ENCODE assay signal across 37 mouse cellular contexts in genomic region chr16:10762569-10763180, GRCm38 (mm10). TPM values are rescaled to one million over a fixed set of nuclear protein-coding genes. Genes with fewer than 3 reads are reported as not detected.
"Had no signal": no experiment of that assay in that cellular context is flagged by ENCODE, and none has a peak within 500 bp of the region (broad histone marks: within the 10 kb centered on the region; RNA-seq: fewer than 3 reads in every experiment).

No protein-coding gene starts in this region.

- H3K27ac ChIP-seq: gastrocnemius, adult 2 months; heart, adult 2 months; heart, embryonic 10.5 days; hindbrain, embryonic 10.5 days; hindbrain, embryonic 12.5 days; hindbrain, embryonic 14.5 days; intestine, embryonic 15.5 days; kidney, embryonic 15.5 days; kidney, postnatal 0 days; layer of hippocampus, adult 2 months; left cerebral cortex, adult 2 months; limb, embryonic 13.5 days; limb, embryonic 15.5 days had no signal

- H3K4me1 ChIP-seq: limb, embryonic 13.5 days had no signal

- H3K4me2 ChIP-seq: heart, embryonic 12.5 days; hindbrain, embryonic 12.5 days; hindbrain, embryonic 14.5 days; intestine, embryonic 15.5 days; kidney, embryonic 15.5 days; limb, embryonic 13.5 days; limb, embryonic 15.5 days had no signal

- DNase-seq: gastrocnemius, adult 2 months; gastrocnemius, postnatal 10 days; gastrocnemius, postnatal 25 days; heart, postnatal 4 days; kidney, adult 18-20 months; kidney, adult 9 months; kidney, postnatal 36 days; left cerebral cortex, postnatal 4 days had no signal

- H3K9ac ChIP-seq: heart, embryonic 12.5 days; hindbrain, embryonic 12.5 days; hindbrain, embryonic 14.5 days; intestine, embryonic 15.5 days; kidney, embryonic 15.5 days; limb, embryonic 13.5 days; limb, embryonic 15.5 days had no signal

- ATAC-seq: forebrain, embryonic 16.5 days; hindbrain, embryonic 16.5 days; inflammation-experienced regulatory T-cells, adult 6 months; intestine, embryonic 15.5 days; intestine, postnatal 0 days had no signal

- H3K9me3 ChIP-seq: heart, embryonic 10.5 days; heart, embryonic 12.5 days; hindbrain, embryonic 10.5 days; hindbrain, embryonic 12.5 days; intestine, embryonic 15.5 days; kidney, embryonic 15.5 days; limb, embryonic 13.5 days; limb, embryonic 15.5 days had no signal

- H3K4me3 ChIP-seq: gastrocnemius, adult 2 months; heart, adult 2 months; heart, embryonic 10.5 days; heart, embryonic 12.5 days; hindbrain, embryonic 10.5 days; hindbrain, embryonic 12.5 days; intestine, embryonic 15.5 days; kidney, embryonic 15.5 days; layer of hippocampus, adult 2 months; left cerebral cortex, adult 2 months; limb, embryonic 13.5 days; limb, embryonic 15.5 days had no signal

- H3K36me3 ChIP-seq: heart, embryonic 10.5 days; heart, embryonic 12.5 days; hindbrain, embryonic 10.5 days; hindbrain, embryonic 12.5 days; intestine, embryonic 15.5 days; kidney, embryonic 15.5 days; limb, embryonic 13.5 days; limb, embryonic 15.5 days had no signal

- H3K27me3 ChIP-seq: hindbrain, embryonic 12.5 days; kidney, embryonic 15.5 days; limb, embryonic 13.5 days; limb, embryonic 15.5 days had no signal

RNA-seq across cellular contexts. Expression of gene Tnp2, which starts 25.8 kb away (rescaled TPM):
- total RNA-seq: gastrocnemius, adult 2 months; gastrocnemius, postnatal 10 days; gastrocnemius, postnatal 25 days; gastrocnemius, postnatal 4 days; granulocyte monocyte progenitor cell, adult 5-6 weeks; heart, adult 2 months; heart, postnatal 10 days; heart, postnatal 25 days; heart, postnatal 4 days; layer of hippocampus, adult 2 months; layer of hippocampus, postnatal 10 days; layer of hippocampus, postnatal 25 days; left cerebral cortex, adult 2 months; left cerebral cortex, postnatal 25 days; left cerebral cortex, postnatal 4 days; liver, adult 2 months had no signal
- polyA plus RNA-seq: forebrain, embryonic 16.5 days; frontal cortex, adult 2 months; heart, embryonic 10.5 days; heart, embryonic 12.5 days; heart, embryonic 14.5 days; hindbrain, embryonic 10.5 days; hindbrain, embryonic 12.5 days; hindbrain, embryonic 14.5 days; intestine, embryonic 15.5 days; intestine, postnatal 0 days; kidney, embryonic 15.5 days; kidney, postnatal 0 days; limb, embryonic 11.5 days; limb, embryonic 13.5 days; limb, embryonic 15.5 days; liver, adult 2 months had no signal

RNA-seq across cellular contexts. Expression of gene Prm3, which starts 28.0 kb away (rescaled TPM):
- total RNA-seq: gastrocnemius, adult 2 months; gastrocnemius, postnatal 10 days; gastrocnemius, postnatal 25 days; gastrocnemius, postnatal 4 days; granulocyte monocyte progenitor cell, adult 5-6 weeks; heart, adult 2 months; heart, postnatal 10 days; heart, postnatal 25 days; heart, postnatal 4 days; layer of hippocampus, adult 2 months; layer of hippocampus, postnatal 10 days; layer of hippocampus, postnatal 25 days; left cerebral cortex, adult 2 months; left cerebral cortex, postnatal 25 days; left cerebral cortex, postnatal 4 days; liver, adult 2 months had no signal
- polyA plus RNA-seq: forebrain, embryonic 16.5 days; frontal cortex, adult 2 months; heart, embryonic 10.5 days; heart, embryonic 12.5 days; heart, embryonic 14.5 days; heart, embryonic 16.5 days; hindbrain, embryonic 10.5 days; hindbrain, embryonic 12.5 days; hindbrain, embryonic 14.5 days; hindbrain, embryonic 16.5 days; inflammation-experienced regulatory T-cells, adult 6 months; intestine, embryonic 15.5 days; intestine, postnatal 0 days; kidney, embryonic 15.5 days; kidney, postnatal 0 days; limb, embryonic 11.5 days; limb, embryonic 13.5 days; limb, embryonic 15.5 days; liver, adult 2 months had no signal

RNA-seq across cellular contexts. Expression of gene Prm2, which starts 33.3 kb away (rescaled TPM):
- total RNA-seq: gastrocnemius, adult 2 months; gastrocnemius, postnatal 10 days; gastrocnemius, postnatal 25 days; gastrocnemius, postnatal 4 days; granulocyte monocyte progenitor cell, adult 5-6 weeks; heart, adult 2 months; heart, postnatal 10 days; heart, postnatal 25 days; heart, postnatal 4 days; layer of hippocampus, adult 2 months; layer of hippocampus, postnatal 10 days; layer of hippocampus, postnatal 25 days; left cerebral cortex, adult 2 months; left cerebral cortex, postnatal 25 days; left cerebral cortex, postnatal 4 days; liver, adult 2 months had no signal
- polyA plus RNA-seq: forebrain, embryonic 16.5 days; frontal cortex, adult 2 months; heart, embryonic 10.5 days; heart, embryonic 12.5 days; heart, embryonic 14.5 days; heart, embryonic 16.5 days; hindbrain, embryonic 10.5 days; hindbrain, embryonic 12.5 days; hindbrain, embryonic 14.5 days; hindbrain, embryonic 16.5 days; inflammation-experienced regulatory T-cells, adult 6 months; intestine, embryonic 15.5 days; intestine, postnatal 0 days; kidney, embryonic 15.5 days; kidney, postnatal 0 days; limb, embryonic 11.5 days; limb, embryonic 13.5 days; limb, embryonic 15.5 days; liver, adult 2 months had no signal

RNA-seq across cellular contexts. Expression of gene Prm1, which starts 43.0 kb away (rescaled TPM):
- total RNA-seq: gastrocnemius, adult 2 months; gastrocnemius, postnatal 10 days; gastrocnemius, postnatal 25 days; gastrocnemius, postnatal 4 days; granulocyte monocyte progenitor cell, adult 5-6 weeks; heart, adult 2 months; heart, postnatal 10 days; heart, postnatal 25 days; heart, postnatal 4 days; layer of hippocampus, adult 2 months; layer of hippocampus, postnatal 10 days; layer of hippocampus, postnatal 25 days; left cerebral cortex, adult 2 months; left cerebral cortex, postnatal 25 days; left cerebral cortex, postnatal 4 days; liver, adult 2 months had no signal
- polyA plus RNA-seq: forebrain, embryonic 16.5 days; frontal cortex, adult 2 months; heart, embryonic 10.5 days; heart, embryonic 12.5 days; heart, embryonic 14.5 days; hindbrain, embryonic 10.5 days; hindbrain, embryonic 12.5 days; hindbrain, embryonic 16.5 days; intestine, embryonic 15.5 days; intestine, postnatal 0 days; kidney, postnatal 0 days; limb, embryonic 11.5 days; liver, adult 2 months had no signal
